Mouse (Mus musculus): ENCODE measurements around the gene Gpr4. TPM values are rescaled to one million over a fixed set of nuclear protein-coding genes. Genes with fewer than 3 reads are reported as not detected.

Gene Gpr4
- polyA plus RNA-seq, 1 experiment from 2014 or later: 1.8 TPM

GRCm38 (mm10) chr7:19222189-19222588, 9.9 kb downstream of the Gpr4 start:
- peaks cover 26% of the 10 kb centered on the region for H3K36me3 ChIP-seq
- no peak for DNase-seq (ENCODE audit: low spot score)
- H3K27me3 ChIP-seq (ENCODE audit: insufficient read depth, poor library complexity, severe bottlenecking): no peaks in the 10 kb centered on the region
- WGBS: 94% methylated on average over 16 of the region's 16 CpGs
- no peak overlapping the region for H3K27ac ChIP-seq
- H3K9me3 ChIP-seq: no peaks in the 10 kb centered on the region
- H3K4me1 ChIP-seq (replicated peaks): peaks cover 16% of the 10 kb centered on the region
- H3K4me3 ChIP-seq: no peak overlapping the region

GRCm38 (mm10) chr7:19222875-19223274, 10.5 kb downstream of the Gpr4 start:
- Histone ChIP-seq H3K4me1 (replicated peaks) (peaks cover 15% of the 10 kb centered on the region), H3K4me3 (no peak overlapping the region), H3K27ac (no peak overlapping the region), H3K36me3 (peaks cover 26% of the 10 kb centered on the region), H3K9me3 (no peaks in the 10 kb centered on the region), H3K27me3 (ENCODE audit: insufficient read depth, poor library complexity, severe bottlenecking) (no peaks in the 10 kb centered on the region)
- DNase-seq (ENCODE audit: low spot score): no peak
- whole genome bisulfite sequencing: 89% methylated on average over 14 of the region's 14 CpGs

GRCm38 (mm10) chr7:19224933-19225332, 12.6 kb downstream of the Gpr4 start:
- Histone ChIP-seq H3K4me1 (replicated peaks) (peaks cover 18% of the 10 kb centered on the region), H3K9me3 (no peaks in the 10 kb centered on the region), H3K4me3 (no peak overlapping the region; the same call in 1 of the 2 replicates), H3K27me3 (ENCODE audit: insufficient read depth, poor library complexity, severe bottlenecking) (no peaks in the 10 kb centered on the region), H3K27ac (no peak overlapping the region), H3K36me3 (peaks cover 26% of the 10 kb centered on the region)
- DNase-seq (ENCODE audit: low spot score): no peak
- WGBS: 89% methylated on average over 4 of the region's 4 CpGs

- DNase-seq (ENCODE audit: low spot score): peak; percentile 44
- Histone ChIP-seq H3K27me3 (ENCODE audit: insufficient read depth, poor library complexity, severe bottlenecking) (no peaks in the 10 kb centered on the region), H3K9me3 (no peaks in the 10 kb centered on the region), H3K27ac (peak overlapping the region; percentile 95), H3K4me3 (peak overlapping the region; percentile 72), H3K4me1 (replicated peaks) (peaks cover 23% of the 10 kb centered on the region), H3K36me3 (peaks cover 37% of the 10 kb centered on the region)
- WGBS: 20% methylated on average over 20 of the region's 20 CpGs
Measured at GRCm38 (mm10) chr7:19226817-19227797, 14.8 kb downstream of the Gpr4 start.

GRCm38 (mm10) chr7:19227883-19228792, 15.8 kb downstream of the Gpr4 start, which contains the start of gene Opa3:
TSS of gene Opa3 (plus strand) at chr7:19228334.
- peak within 1 kb of the TSS; percentile 95 for H3K27ac ChIP-seq
- DNase-seq (ENCODE audit: low spot score): peak; percentile 100
- H3K4me3 ChIP-seq: peak within 1 kb of the TSS; percentile 72
- under 1% methylated on average over 91 of the region's 91 CpGs for WGBS
- H3K36me3 ChIP-seq: peaks cover 37% of the 10 kb centered on the region
- no peaks in the 10 kb centered on the region for H3K27me3 ChIP-seq (ENCODE audit: insufficient read depth, poor library complexity, severe bottlenecking)
- peaks cover 23% of the 10 kb centered on the region for H3K4me1 ChIP-seq (replicated peaks)
- no peaks in the 10 kb centered on the region for H3K9me3 ChIP-seq

- H3K9me3 ChIP-seq: no peaks in the 10 kb centered on the region
- WGBS: under 1% methylated on average over 14 of the region's 14 CpGs
- peaks cover 44% of the 10 kb centered on the region for H3K36me3 ChIP-seq
- DNase-seq (ENCODE audit: low spot score): no peak
- peak overlapping the region; percentile 95 for H3K27ac ChIP-seq
- no peaks in the 10 kb centered on the region for H3K27me3 ChIP-seq (ENCODE audit: insufficient read depth, poor library complexity, severe bottlenecking)
- H3K4me1 ChIP-seq (replicated peaks): peaks cover 23% of the 10 kb centered on the region
- H3K4me3 ChIP-seq: peak overlapping the region; percentile 72
Measured at GRCm38 (mm10) chr7:19228793-19229148, 16.4 kb downstream of the Gpr4 start.

- Histone ChIP-seq H3K4me3 (peak overlapping the region; percentile 72), H3K4me1 (replicated peaks) (peaks cover 23% of the 10 kb centered on the region), H3K9me3 (peaks cover 2% of the 10 kb centered on the region; the same call in 1 of the 2 replicates), H3K27ac (peak overlapping the region; percentile 95), H3K36me3 (peaks cover 50% of the 10 kb centered on the region), H3K27me3 (ENCODE audit: insufficient read depth, poor library complexity, severe bottlenecking) (no peaks in the 10 kb centered on the region)
- DNase-seq (ENCODE audit: low spot score): no peak
- 54% methylated on average over 5 of the region's 5 CpGs for WGBS
Measured at GRCm38 (mm10) chr7:19229404-19229803, 17.1 kb downstream of the Gpr4 start.

GRCm38 (mm10) chr7:19230041-19230580, 17.8 kb downstream of the Gpr4 start:
- peaks cover 23% of the 10 kb centered on the region for H3K4me1 ChIP-seq (replicated peaks)
- H3K9me3 ChIP-seq: peaks cover 2% of the 10 kb centered on the region; the same call in 1 of the 2 replicates
- H3K27ac ChIP-seq: no peak overlapping the region
- H3K27me3 ChIP-seq (ENCODE audit: insufficient read depth, poor library complexity, severe bottlenecking): no peaks in the 10 kb centered on the region
- peaks cover 53% of the 10 kb centered on the region for H3K36me3 ChIP-seq
- DNase-seq (ENCODE audit: low spot score): no peak
- WGBS: 93% methylated on average over 2 of the region's 2 CpGs
- H3K4me3 ChIP-seq: peak overlapping the region; percentile 72

GRCm38 (mm10) chr7:19230899-19231298, 18.6 kb downstream of the Gpr4 start:
- no peak overlapping the region for H3K4me3 ChIP-seq
- no peak overlapping the region for H3K27ac ChIP-seq
- WGBS: 94% methylated on average over 5 of the region's 5 CpGs
- H3K27me3 ChIP-seq (ENCODE audit: insufficient read depth, poor library complexity, severe bottlenecking): no peaks in the 10 kb centered on the region
- peaks cover 45% of the 10 kb centered on the region for H3K36me3 ChIP-seq
- no peak for DNase-seq (ENCODE audit: low spot score)
- peaks cover 23% of the 10 kb centered on the region for H3K4me1 ChIP-seq (replicated peaks)
- peaks cover 2% of the 10 kb centered on the region; the same call in 1 of the 2 replicates for H3K9me3 ChIP-seq

- 93% methylated on average over 3 of the region's 3 CpGs for WGBS
- DNase-seq (ENCODE audit: low spot score): no peak
- H3K4me3 ChIP-seq: no peak overlapping the region
- no peak overlapping the region for H3K27ac ChIP-seq
- peaks cover 43% of the 10 kb centered on the region for H3K36me3 ChIP-seq
- H3K27me3 ChIP-seq (ENCODE audit: insufficient read depth, poor library complexity, severe bottlenecking): no peaks in the 10 kb centered on the region
- peaks cover 20% of the 10 kb centered on the region for H3K4me1 ChIP-seq (replicated peaks)
- peaks cover 2% of the 10 kb centered on the region; the same call in 1 of the 2 replicates for H3K9me3 ChIP-seq
Measured at GRCm38 (mm10) chr7:19231849-19232248, 19.5 kb downstream of the Gpr4 start.

- 84% methylated on average over 5 of the region's 5 CpGs for WGBS
- H3K4me1 ChIP-seq (replicated peaks): peaks cover 14% of the 10 kb centered on the region
Measured at GRCm38 (mm10) chr7:19234652-19235051, 22.3 kb downstream of the Gpr4 start.

GRCm38 (mm10) chr7:19235092-19235671, 22.8 kb downstream of the Gpr4 start:
- Histone ChIP-seq H3K4me3 (no peak overlapping the region), H3K9me3 (peaks cover 2% of the 10 kb centered on the region; the same call in 1 of the 2 replicates), H3K36me3 (peaks cover 43% of the 10 kb centered on the region), H3K27me3 (ENCODE audit: insufficient read depth, poor library complexity, severe bottlenecking) (no peaks in the 10 kb centered on the region), H3K4me1 (replicated peaks) (peaks cover 11% of the 10 kb centered on the region; the same call in 1 of the 2 replicates), H3K27ac (no peak overlapping the region)
- WGBS: 91% methylated on average over 2 of the region's 2 CpGs
- no peak for DNase-seq (ENCODE audit: low spot score)

More at GRCm38 (mm10) chr7:19234652-19235051, 22.3 kb downstream of the Gpr4 start:
- DNase-seq (ENCODE audit: low spot score): no peak
- Histone ChIP-seq H3K36me3 (peaks cover 43% of the 10 kb centered on the region), H3K4me3 (no peak overlapping the region), H3K9me3 (peaks cover 2% of the 10 kb centered on the region; the same call in 1 of the 2 replicates), H3K27ac (no peak overlapping the region), H3K27me3 (ENCODE audit: insufficient read depth, poor library complexity, severe bottlenecking) (no peaks in the 10 kb centered on the region)
